Mouse (Mus musculus) kidney, postnatal 14 days (tissue): ENCODE data around the gene Svop.

Source experiments
- DNase-seq: peaks from one replicate; pipeline ENCODE4 v3.0.0; 2022; ENCODE audit warnings: mixed read lengths

Svop gene

DNA sequence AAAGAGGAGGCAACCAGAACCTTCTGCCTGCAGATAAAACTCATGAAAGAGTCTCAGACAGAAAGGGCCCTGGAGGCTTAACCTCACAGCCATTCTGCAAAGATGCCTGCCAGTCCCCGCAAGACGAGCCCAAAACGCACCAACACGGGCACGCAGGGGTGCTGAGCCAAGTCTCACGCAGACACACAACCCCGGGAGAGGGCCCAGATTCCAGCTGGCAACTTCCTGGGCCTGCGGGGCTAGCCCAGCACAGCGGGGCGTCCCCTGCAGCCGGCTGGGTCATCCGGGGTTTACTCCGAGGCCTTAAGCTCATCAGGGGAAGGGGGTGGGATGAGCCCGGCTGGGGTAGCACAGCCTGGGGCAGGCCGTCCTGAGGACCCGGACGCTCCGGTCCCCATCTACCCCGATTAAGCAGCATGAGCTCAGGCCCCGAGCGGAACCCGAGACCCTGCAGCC is 98.3 kb downstream of the Svop start:
- DNase-seq, result peak; percentile 61

DNA sequence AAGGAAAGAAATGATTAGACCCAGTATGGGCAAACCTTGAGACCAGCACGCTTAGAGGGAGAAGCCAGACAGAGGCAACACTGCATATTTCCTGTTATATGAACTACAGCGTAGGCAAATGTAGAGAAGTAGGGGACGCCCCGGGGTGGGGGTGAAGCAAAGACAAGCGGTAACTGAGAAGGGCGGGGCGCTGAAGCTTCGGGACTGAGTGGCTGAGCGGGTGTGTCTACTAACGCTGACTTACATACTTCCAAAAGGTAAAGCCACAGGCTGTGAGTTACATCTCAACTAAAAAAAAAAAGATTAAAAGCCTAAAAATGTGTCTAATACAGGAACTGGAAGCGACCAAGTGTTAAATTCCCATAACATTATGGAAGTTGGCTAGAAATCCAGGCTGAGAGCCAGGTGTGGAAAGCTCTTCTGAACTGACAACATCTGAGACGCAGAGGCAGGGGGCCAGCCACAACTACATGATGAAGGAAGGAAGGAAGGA is 99.0 kb downstream of the Svop start:
- DNase-seq, result peak; percentile 57

- DNase-seq, result no peak
Measured at GRCm38 (mm10) chr5:113991141-113991540, 100.2 kb downstream of the Svop start.

DNA sequence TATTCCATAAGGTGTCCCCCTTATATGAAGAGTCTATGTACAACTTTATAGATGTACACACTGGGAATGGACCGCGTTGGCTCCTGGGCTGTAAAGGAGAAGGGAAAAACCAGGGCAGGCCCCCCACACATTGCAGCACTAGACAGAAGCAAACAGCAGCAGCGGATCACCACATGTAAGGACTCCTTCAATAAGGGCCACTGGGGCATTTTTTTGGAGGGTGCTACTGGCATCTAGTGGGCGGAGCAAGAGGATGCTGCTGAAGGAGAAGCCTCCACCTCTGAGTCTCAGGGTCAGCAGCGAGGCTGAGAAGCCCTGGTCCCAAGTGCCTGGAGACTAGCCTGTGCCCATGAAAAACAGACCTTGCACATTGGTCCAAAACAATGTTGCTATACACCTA is 100.8 kb downstream of the Svop start:
- DNase-seq, result no peak

DNA sequence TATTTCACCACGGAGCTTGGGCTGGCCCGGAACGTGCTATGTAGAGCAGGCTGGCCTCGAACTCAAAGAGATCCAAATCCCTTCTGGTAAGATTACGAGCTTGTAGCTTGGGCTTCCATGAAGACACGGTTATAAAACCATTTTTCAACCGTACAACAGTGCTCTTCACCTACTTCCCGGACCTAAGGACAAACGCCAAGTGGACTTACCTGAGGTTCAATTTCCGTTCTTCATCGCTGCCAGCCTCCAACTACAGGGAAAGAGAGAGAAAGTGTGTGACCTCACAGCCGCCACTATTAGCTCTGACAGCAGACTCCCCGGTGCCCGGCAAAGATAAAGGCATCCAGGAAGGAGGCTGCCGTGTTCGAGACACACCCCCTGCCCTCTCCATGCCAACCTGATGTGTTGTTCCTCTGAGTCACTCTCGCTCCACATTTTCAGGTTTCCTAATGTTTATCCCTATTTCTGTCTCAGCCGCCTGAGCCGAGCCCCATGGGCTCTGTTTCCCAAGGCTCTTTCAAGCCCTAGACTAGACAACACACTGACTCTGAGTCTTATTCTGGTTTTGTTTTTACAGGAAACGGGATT is 101.8 kb downstream of the Svop start:
- DNase-seq, result no peak

DNA sequence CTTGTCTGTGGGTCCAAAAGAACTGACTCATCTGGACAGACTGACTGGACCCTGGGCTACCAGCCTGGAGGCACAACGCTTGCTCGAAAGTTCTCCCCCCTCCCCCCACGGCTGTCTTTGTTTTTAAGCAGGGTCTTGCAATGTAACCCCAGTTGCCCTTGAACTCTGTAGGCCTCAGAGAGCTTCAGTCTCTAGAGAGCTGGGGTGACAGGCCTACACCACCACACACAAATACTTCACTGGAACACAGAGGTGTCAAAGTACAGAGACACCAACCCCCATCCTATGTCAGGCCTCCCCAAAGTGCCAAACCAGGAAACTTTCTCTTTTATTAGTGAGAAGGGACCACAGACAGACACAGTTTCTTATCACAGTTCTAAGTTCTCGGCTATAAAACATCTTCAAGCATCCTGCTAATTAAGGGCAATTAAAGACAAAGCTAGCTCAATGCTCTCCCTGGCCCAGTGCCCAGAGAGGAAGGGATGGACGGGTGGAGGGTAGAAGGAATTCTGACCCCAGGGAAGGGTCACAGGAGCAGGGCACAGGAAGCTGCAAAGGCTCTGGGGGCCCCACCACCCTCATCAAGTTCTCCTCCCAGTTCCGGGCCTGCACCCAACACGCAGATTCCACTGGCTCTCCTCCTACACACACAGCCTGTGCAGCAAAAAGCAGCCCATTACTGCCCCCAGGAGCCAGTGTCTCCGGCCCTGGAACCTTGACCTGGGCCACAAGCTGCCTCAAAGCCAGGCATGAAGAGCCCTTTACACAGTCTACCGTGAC is 105.0 kb downstream of the Svop start:
- peak; percentile 92 for DNase-seq

GRCm38 (mm10) chr5:113985737-113986136 is 105.6 kb downstream of the Svop start:
- DNase-seq, result no peak

DNA sequence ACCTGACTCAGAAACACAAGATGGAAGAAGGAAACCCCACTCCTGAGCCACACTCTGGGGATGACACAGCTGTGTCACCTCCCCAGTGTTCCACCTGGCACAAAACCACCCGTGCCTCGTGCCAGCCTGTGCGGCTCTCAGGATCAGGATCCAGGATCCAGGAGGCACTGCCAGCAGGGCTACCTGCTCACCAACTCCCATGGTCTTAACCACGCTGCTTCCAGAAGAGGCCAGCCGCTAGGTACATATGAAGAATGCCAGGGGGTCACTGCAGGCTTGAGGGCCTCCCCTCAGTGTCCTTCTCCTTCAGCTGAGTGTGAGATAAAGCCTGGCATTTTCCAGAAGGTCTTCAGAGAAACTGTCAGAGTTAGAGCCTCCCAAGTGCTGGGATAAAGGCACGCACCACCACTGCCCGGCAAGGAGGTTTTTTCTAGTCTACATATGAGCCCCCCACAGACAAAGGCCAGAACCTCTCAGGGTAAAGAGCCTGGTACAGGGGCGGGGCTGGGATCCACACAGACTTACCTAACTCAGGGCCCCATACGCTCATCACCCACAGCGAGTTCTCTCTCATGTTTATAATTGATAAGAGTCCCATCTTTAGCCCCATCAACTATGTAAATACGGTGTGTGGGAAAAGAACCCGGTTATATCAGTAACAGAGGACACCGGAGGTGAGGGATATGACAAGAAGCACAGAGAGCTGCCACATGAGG is 107.2 kb downstream of the Svop start:
- DNase-seq, result no peak

DNA sequence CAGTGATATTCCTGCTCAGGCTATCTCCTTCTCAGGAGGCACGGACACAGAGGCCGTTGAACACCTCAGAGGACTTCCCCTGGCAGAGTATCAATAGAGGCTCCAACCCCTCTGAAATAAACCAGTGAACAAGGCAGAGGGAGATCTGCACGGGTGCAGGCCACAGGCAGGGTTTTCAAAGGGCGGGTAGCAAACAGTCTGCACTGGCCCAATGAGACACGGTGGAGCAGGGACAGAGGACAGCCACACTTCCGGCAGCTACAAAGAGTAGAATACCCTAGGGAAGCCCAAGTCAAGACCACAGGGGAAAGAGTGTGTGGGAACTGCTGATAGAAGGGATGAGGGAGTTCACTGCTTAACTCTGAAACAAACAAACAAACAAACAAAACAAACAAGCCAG is 107.8 kb downstream of the Svop start:
- no peak for DNase-seq

DNA sequence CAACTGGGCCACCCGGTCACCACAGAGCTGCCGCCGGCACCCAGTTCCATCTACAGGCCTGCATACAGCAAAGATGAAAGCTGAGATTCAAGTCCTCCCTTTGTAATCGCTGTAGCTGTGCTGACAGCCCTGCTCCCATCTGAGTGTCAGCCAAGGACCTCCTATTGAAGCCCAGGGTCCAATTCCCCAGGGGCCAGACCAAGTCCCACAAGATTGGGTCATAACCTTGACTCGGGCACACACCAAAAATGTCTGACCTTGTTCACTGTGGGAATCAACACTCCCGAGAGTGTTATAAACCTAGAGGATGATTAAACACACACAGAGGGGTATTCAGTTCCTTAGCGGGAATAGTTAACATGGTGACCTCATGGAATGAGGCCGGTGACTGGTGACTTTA is 109.5 kb downstream of the Svop start:
- DNase-seq, result peak; percentile 50

GRCm38 (mm10) chr5:113981171-113981570 is 110.2 kb downstream of the Svop start:
- DNase-seq, result no peak

GRCm38 (mm10) chr5:113980511-113980910 is 110.9 kb downstream of the Svop start:
- DNase-seq, result no peak

DNA sequence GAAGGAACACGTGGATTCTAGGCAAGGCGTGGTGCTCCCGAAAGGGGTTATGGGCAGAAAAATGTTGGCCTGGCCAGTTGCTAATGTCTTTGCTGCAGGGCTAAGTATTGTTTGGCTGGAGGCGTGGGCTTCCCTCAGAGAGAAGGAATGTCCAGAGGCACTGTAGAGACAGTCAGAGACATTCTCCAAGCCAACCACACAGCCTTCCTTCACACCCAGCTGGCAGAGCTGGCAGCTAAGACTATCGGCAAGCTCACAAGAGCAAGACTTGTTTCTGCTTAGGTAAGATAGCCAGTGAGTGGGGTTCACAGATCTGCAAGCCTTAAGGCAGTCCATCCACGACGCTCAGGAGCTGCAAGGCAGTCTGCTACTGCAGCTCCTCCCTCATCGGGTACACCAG is 114.1 kb downstream of the Svop start:
- DNase-seq, result no peak
